Mouse (Mus musculus) layer of hippocampus, postnatal 36 days (tissue): Measurements from ENCODE around the gene Apol11a. TPM values are rescaled to one million over a fixed set of nuclear protein-coding genes. Genes with fewer than 3 reads are reported as not detected.
"Not testable (repeated sequence)": the region's sequence is repeated elsewhere in the genome, so short reads cannot be mapped to it uniquely, and the experiment has no call there.

Experiments used
- DNase-seq, 2 experiments: peaks; one replicate each; pipeline ENCODE4 v3.0.0; 2022
- total RNA-seq, 2 experiments: library from RNA; stranded (reverse); gene quantifications; 2 replicates each; pipeline ENCODE4 v1.2.3; 2021

Gene Apol11a
- not detected for total RNA-seq

DNA sequence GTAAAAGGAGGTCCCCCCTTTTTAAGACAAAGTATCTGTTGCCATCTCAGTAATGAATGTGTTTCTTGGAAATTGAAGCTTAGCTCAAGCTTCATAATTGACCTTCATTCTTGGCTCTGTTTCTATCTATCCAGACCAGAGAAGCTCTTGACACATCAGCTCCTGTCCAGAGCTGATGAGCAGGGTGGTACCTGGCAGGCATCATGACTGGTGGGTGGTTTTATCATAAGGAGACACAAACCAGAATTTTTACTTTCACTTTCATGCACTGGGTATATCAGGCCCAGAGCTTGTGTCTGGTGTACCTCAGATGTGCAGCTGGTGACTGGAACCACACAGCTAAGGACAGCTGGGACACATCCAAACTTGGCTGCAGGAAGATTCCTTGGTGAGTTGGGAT is at the start of gene Apol11a:
Gene Apol11a, plus strand, starts transcription at position 306 of the 400 bp plus-strand sequence.
- not testable (repeated sequence) for DNase-seq

DNA sequence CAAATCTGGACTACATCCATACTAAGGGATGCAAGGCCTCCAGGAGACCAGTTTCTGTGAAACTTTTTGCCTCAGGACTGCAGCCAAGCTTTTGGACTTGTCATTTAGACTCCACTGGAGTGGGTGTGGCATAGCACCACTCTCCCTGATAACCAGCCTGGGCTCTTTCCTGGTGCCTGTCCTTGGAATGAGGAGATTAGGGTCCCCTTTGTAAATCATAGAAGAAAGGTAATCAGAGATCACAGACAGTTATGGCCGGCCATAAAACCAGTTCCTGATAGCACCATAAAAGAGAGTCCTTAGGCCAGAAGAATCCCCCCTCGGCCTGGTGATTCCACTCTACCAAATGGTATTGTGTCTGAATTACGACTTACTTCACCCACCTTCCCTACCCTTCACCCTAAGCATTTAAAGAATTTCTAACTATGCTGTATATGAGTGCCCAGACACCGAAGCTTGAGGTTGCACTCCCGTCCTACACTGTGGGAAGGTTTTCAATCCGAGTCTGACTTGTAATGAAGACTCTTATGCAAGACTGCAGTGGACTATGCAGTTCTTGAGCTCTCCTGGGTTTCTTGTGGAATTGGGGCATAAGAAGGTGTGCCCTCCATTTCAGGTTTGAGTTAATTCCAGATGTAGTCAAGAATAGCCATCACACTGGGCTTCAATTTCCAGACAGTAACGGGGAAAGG is 33.2 kb upstream of the Apol11a start:
- DNase-seq, result not testable (repeated sequence)

- DNase-seq, result not testable (repeated sequence)
Observed at GRCm38 (mm10) chr15:77476693-77477092, 31.4 kb upstream of the Apol11a start, which contains the start of gene Apol10a. Apol10a (plus strand) TSS chr15:77477047.

DNA sequence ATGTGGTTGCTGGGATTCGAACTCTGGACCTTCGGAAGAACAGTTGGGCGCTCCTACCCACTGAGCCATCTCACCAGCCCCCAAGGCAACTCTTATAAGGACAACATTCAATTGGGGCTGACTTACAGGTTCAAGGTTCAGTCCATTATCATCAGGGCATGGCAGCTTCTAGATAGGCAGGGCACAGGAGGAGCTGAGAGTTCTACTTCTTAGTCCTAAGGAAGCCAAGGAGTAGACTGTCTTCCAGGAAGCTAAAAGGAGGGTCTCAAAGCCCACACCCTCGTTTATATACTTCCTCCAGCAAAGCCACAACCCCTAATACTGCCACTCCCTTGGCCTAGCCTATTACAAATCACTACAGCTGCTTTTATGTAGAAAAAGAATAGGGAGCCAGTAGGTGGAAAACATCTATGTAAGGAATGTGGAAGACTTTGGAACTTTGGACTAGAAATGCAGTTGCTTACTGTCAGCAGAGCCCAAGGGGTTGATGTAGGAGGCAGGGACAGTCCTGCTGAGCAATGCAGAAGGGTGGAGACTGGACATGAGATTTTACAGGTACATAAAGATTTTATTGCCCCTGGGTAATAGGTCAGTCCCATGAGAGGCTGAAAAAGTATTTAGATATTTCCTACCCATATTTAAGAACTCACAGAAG is 25.8 kb upstream of the Apol11a start:
- no peak for DNase-seq

DNA sequence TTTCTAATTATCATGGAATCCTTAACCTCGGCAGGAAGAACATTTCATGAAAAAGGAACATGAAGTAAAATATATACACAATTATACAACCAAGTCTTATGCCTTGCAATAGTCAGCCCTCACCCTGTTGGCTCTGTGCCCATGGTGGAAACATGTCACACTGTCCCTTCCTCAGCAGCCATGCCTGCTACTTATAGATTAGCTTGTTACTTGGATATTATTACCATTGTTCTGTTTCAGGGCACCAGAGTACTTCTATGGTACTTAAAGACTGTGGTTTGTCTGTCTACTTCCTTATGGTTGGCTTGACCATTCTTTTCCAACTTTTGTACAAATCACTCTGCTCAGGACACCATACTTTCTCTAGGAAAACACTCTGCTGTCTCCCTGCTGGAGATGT is 14.9 kb upstream of the Apol11a start:
- not testable (repeated sequence) for DNase-seq

DNA sequence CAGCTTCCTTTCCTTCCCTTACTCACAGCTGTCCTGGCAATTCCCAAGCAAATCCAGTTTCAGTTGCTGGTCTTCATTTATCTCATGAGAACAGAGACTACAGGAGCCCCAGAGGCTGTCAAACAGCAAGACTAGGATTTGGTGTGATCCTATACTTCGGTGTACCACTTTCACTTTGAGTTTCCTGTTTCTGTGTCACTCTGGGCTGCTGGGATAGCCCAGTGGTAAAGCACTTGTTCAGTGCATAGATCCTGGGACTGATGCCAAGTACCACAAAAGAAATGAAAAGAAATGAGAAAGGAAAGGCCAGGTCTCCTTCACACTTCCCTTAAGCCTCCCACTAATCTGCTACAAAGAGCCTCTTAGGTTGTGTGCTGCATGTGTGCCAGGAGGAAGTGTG is 13.4 kb upstream of the Apol11a start:
- not testable (repeated sequence) for DNase-seq

DNA sequence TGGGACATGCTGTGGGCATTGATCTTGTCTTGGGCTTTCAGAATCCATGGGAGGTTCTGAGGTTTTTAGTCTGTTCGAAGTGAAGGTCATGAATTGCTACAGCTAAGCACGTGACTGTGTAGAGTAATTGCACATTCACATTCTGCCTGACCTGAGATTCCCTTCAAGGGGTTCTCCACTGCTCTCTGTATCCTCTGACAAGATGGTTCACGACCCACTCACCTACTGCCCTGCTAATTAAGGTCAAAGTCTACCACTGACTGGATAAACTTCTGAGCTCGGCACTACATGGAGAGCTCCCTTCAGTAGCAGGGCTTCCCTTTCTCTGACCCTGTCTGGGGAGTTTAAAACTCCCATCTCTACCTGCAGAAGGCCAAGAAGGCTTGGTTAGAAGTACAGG is 12.5 kb downstream of the Apol11a start:
- not testable (repeated sequence) for DNase-seq

- DNase-seq, result peak; percentile 11 to 12
Observed at GRCm38 (mm10) chr15:77523186-77523843, 15.2 kb downstream of the Apol11a start.

DNA sequence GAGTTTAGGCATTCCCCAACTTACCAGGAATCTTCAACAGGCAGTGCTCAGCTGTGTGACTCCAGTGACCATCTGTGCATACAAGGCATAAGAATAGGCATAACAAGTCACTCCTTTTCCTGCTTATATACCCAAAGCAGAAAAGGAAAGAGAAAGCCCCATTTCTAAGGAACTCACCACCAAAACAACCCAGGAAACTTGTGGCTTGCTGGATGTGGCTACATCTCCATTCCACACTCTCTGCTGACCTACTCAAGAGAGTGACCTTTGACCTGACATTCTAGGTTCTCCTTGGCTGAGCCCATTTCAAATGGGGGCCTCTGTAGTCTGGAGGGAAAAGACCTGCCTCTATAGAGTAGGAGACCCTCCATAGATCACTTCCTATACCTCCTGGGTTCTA is 25.1 kb downstream of the Apol11a start, which contains the start of gene Apol7c:
Gene Apol7c, minus strand, starts transcription at position 101 of the 400 bp plus-strand sequence.
- no peak for DNase-seq

- not testable (repeated sequence) for DNase-seq
Observed at GRCm38 (mm10) chr15:77539221-77539620, 31.1 kb downstream of the Apol11a start.

GRCm38 (mm10) chr15:77561792-77562191 is 53.7 kb downstream of the Apol11a start, which contains the start of gene 1700025B11Rik:
1700025B11Rik (minus strand) TSS chr15:77561892.
- no peak for DNase-seq

- no peak for DNase-seq
Observed at GRCm38 (mm10) chr15:77563219-77563618, 55.1 kb downstream of the Apol11a start.

Other genes starting within 250 kb of the Apol11a start
- gene Rbfox2, start 201.3 kb upstream of the Apol11a start, total RNA-seq, result 100 to 1,000 TPM; 239 to 256 TPM
- gene Apol7a, start 109.2 kb upstream of the Apol11a start, total RNA-seq, result under 1 TPM in 1 of 2 experiments, not detected in 1; 0.15 TPM
- not detected for gene Apol9a, start 97.1 kb upstream of the Apol11a start, total RNA-seq
- gene Apol7b, start 60.8 kb upstream of the Apol11a start, total RNA-seq, result not detected
- gene Apol10a, start 31.2 kb upstream of the Apol11a start, total RNA-seq, result not detected
- not detected for gene Apol7c, start 25.0 kb downstream of the Apol11a start, total RNA-seq
- gene 1700025B11Rik, start 53.6 kb downstream of the Apol11a start, total RNA-seq, result not detected
- under 1 TPM; 0.20 to 0.38 TPM for gene Apol10b, start 87.9 kb downstream of the Apol11a start, total RNA-seq
- gene Gm36245, start 91.0 kb downstream of the Apol11a start, total RNA-seq, result not detected
- gene Apol11b, start 135.0 kb downstream of the Apol11a start, total RNA-seq, result not detected
- gene Apol7e, start 190.6 kb downstream of the Apol11a start, total RNA-seq, result not detected
- gene Apol9b, start 220.8 kb downstream of the Apol11a start, total RNA-seq, result not detected
- gene Apol8, start 248.7 kb downstream of the Apol11a start, total RNA-seq, result 1 to 10 TPM; 4.0 to 6.7 TPM